Mouse (Mus musculus): ENCODE measurements around the gene Rassf9. TPM values are rescaled to one million over a fixed set of nuclear protein-coding genes. Genes with fewer than 3 reads are reported as not detected.

Rassf9 gene
- total and polyA plus RNA-seq, 3 experiments = 0.11 TPM; not detected in 2

GRCm38 (mm10) chr10:102511461-102511806, 588 bp upstream of the Rassf9 start:
- TF ChIP-seq CTCF (IDR thresholded peaks at IDR 0.05; ENCODE audit: low read depth, low read length) (no peak), POLR2AphosphoS5 (IDR thresholded peaks at IDR 0.05; ENCODE audit: insufficient replicate concordance, low read depth, low read length) (no peak), GATA2 (IDR thresholded peaks at IDR 0.05; ENCODE audit: borderline replicate concordance, low read depth, low read length) (no peak)
- H3K36me3 ChIP-seq (replicated peaks) = no peaks in the 10 kb centered on the region

GRCm38 (mm10) chr10:102514159-102514558, 2.1 kb downstream of the Rassf9 start:
- Histone ChIP-seq H3K4me1 (ENCODE audit: insufficient read depth, low read depth, low read length) (no peaks in the 10 kb centered on the region), H3K36me3 (replicated peaks) (no peaks in the 10 kb centered on the region), H3K4me3 (ENCODE audit: low read depth, low read length) (no peak overlapping the region), H3K27me3 (ENCODE audit: insufficient read depth, low read length) (no peaks in the 10 kb centered on the region), H3K9me3 (replicated peaks) (peaks cover 7% of the 10 kb centered on the region)
- ATAC-seq (ENCODE audit: extremely low read depth, insufficient number of reproducible peaks, low FRiP score, poor library complexity, severe bottlenecking) (no peak), DNase-seq (ENCODE audit: low spot score) (no peak)
- TF ChIP-seq GATA2 (IDR thresholded peaks at IDR 0.05; ENCODE audit: borderline replicate concordance, low read depth, low read length) (no peak), GATA1 (IDR thresholded peaks at IDR 0.05; ENCODE audit: borderline replicate concordance, low read length) (no peak), CTCF (IDR thresholded peaks at IDR 0.05; ENCODE audit: low read depth, low read length) (no peak), POLR2AphosphoS5 (IDR thresholded peaks at IDR 0.05; ENCODE audit: insufficient replicate concordance, low read depth, low read length) (no peak)

More at GRCm38 (mm10) chr10:102511461-102511806, 588 bp upstream of the Rassf9 start:
- no peak overlapping the region for H3K4me3 ChIP-seq (ENCODE audit: low read depth, low read length)
- DNase-seq (ENCODE audit: low spot score) (no peak), ATAC-seq (ENCODE audit: extremely low read depth, insufficient number of reproducible peaks, low FRiP score, poor library complexity, severe bottlenecking) (no peak)
- H3K9me3 ChIP-seq (replicated peaks) = peaks cover 7% of the 10 kb centered on the region
- H3K4me1 ChIP-seq (ENCODE audit: insufficient read depth, low read depth, low read length) = no peaks in the 10 kb centered on the region
- H3K27me3 ChIP-seq (ENCODE audit: insufficient read depth, low read length) = no peaks in the 10 kb centered on the region

- TF ChIP-seq TAL1 (conservative IDR thresholded peaks at IDR 0.05; ENCODE audit: low read depth, low read length) = no peak
- no peak for TF ChIP-seq POLR2AphosphoS5 (IDR thresholded peaks at IDR 0.05; ENCODE audit: insufficient replicate concordance, low read depth, low read length)
- TF ChIP-seq GATA2 (IDR thresholded peaks at IDR 0.05; ENCODE audit: borderline replicate concordance, low read depth, low read length) = no peak
- TF ChIP-seq GATA1 (IDR thresholded peaks at IDR 0.05; ENCODE audit: borderline replicate concordance, low read length) = no peak
- no peak for TF ChIP-seq CTCF (IDR thresholded peaks at IDR 0.05; ENCODE audit: low read depth, low read length)
- Histone ChIP-seq H3K4me3 (ENCODE audit: low read depth, low read length) (no peak overlapping the region), H3K36me3 (replicated peaks) (no peaks in the 10 kb centered on the region), H3K9me3 (replicated peaks) (peaks cover 3% of the 10 kb centered on the region; the same call in 1 of the 2 replicates), H3K27me3 (ENCODE audit: insufficient read depth, low read length) (no peaks in the 10 kb centered on the region), H3K4me1 (ENCODE audit: insufficient read depth, low read depth, low read length) (no peaks in the 10 kb centered on the region)
- DNase-seq (ENCODE audit: low spot score) = no peak
- ATAC-seq (ENCODE audit: extremely low read depth, insufficient number of reproducible peaks, low FRiP score, poor library complexity, severe bottlenecking) = no peak
Observed at GRCm38 (mm10) chr10:102527901-102528300, 15.9 kb downstream of the Rassf9 start.

GRCm38 (mm10) chr10:102553941-102554340, 41.9 kb downstream of the Rassf9 start:
- no peaks in the 10 kb centered on the region for H3K9me3 ChIP-seq (replicated peaks)
- no peaks in the 10 kb centered on the region for H3K4me1 ChIP-seq (ENCODE audit: insufficient read depth, low read depth, low read length)
- TF ChIP-seq GATA2 (IDR thresholded peaks at IDR 0.05; ENCODE audit: borderline replicate concordance, low read depth, low read length) (no peak), POLR2AphosphoS5 (IDR thresholded peaks at IDR 0.05; ENCODE audit: insufficient replicate concordance, low read depth, low read length) (no peak), CTCF (IDR thresholded peaks at IDR 0.05; ENCODE audit: low read depth, low read length) (no peak), TAL1 (conservative IDR thresholded peaks at IDR 0.05; ENCODE audit: low read depth, low read length) (no peak), GATA1 (IDR thresholded peaks at IDR 0.05; ENCODE audit: borderline replicate concordance, low read length) (no peak)
- no peak overlapping the region for H3K4me3 ChIP-seq (ENCODE audit: low read depth, low read length)
- DNase-seq (ENCODE audit: low spot score) = no peak
- H3K27me3 ChIP-seq (ENCODE audit: insufficient read depth, low read length) = no peaks in the 10 kb centered on the region
- H3K36me3 ChIP-seq (replicated peaks) = no peaks in the 10 kb centered on the region
- no peak for ATAC-seq (ENCODE audit: extremely low read depth, insufficient number of reproducible peaks, low FRiP score, poor library complexity, severe bottlenecking)

GRCm38 (mm10) chr10:102562488-102562887, 50.5 kb downstream of the Rassf9 start:
- no peak for ATAC-seq (ENCODE audit: extremely low read depth, insufficient number of reproducible peaks, low FRiP score, poor library complexity, severe bottlenecking)
- DNase-seq (ENCODE audit: low spot score) = no peak

GRCm38 (mm10) chr10:102577970-102578369, 65.9 kb downstream of the Rassf9 start:
- Histone ChIP-seq H3K4me3 (ENCODE audit: low read depth, low read length) (no peak overlapping the region), H3K36me3 (replicated peaks) (no peaks in the 10 kb centered on the region), H3K4me1 (ENCODE audit: insufficient read depth, low read depth, low read length) (no peaks in the 10 kb centered on the region), H3K9me3 (replicated peaks) (peaks cover 4% of the 10 kb centered on the region), H3K27me3 (ENCODE audit: insufficient read depth, low read length) (no peaks in the 10 kb centered on the region)
- ATAC-seq (ENCODE audit: extremely low read depth, insufficient number of reproducible peaks, low FRiP score, poor library complexity, severe bottlenecking) = no peak
- no peak for DNase-seq (ENCODE audit: low spot score)
- no peak for TF ChIP-seq GATA1 (IDR thresholded peaks at IDR 0.05; ENCODE audit: borderline replicate concordance, low read length)
- TF ChIP-seq CTCF (IDR thresholded peaks at IDR 0.05; ENCODE audit: low read depth, low read length) = no peak
- no peak for TF ChIP-seq TAL1 (conservative IDR thresholded peaks at IDR 0.05; ENCODE audit: low read depth, low read length)
- TF ChIP-seq GATA2 (IDR thresholded peaks at IDR 0.05; ENCODE audit: borderline replicate concordance, low read depth, low read length) = no peak
- TF ChIP-seq POLR2AphosphoS5 (IDR thresholded peaks at IDR 0.05; ENCODE audit: insufficient replicate concordance, low read depth, low read length) = no peak

More at GRCm38 (mm10) chr10:102562488-102562887, 50.5 kb downstream of the Rassf9 start:
- Histone ChIP-seq H3K4me1 (ENCODE audit: insufficient read depth, low read depth, low read length) (no peaks in the 10 kb centered on the region), H3K27me3 (ENCODE audit: insufficient read depth, low read length) (no peaks in the 10 kb centered on the region), H3K9me3 (replicated peaks) (no peaks in the 10 kb centered on the region), H3K4me3 (ENCODE audit: low read depth, low read length) (no peak overlapping the region), H3K36me3 (replicated peaks) (no peaks in the 10 kb centered on the region)
- TF ChIP-seq TAL1 (conservative IDR thresholded peaks at IDR 0.05; ENCODE audit: low read depth, low read length) (no peak), POLR2AphosphoS5 (IDR thresholded peaks at IDR 0.05; ENCODE audit: insufficient replicate concordance, low read depth, low read length) (no peak), GATA2 (IDR thresholded peaks at IDR 0.05; ENCODE audit: borderline replicate concordance, low read depth, low read length) (no peak), GATA1 (IDR thresholded peaks at IDR 0.05; ENCODE audit: borderline replicate concordance, low read length) (no peak), CTCF (IDR thresholded peaks at IDR 0.05; ENCODE audit: low read depth, low read length) (no peak)

Data from G1E (cell line).